Mouse (Mus musculus): Measurements from ENCODE around the gene Msantd1.

Gene Msantd1

DNA sequence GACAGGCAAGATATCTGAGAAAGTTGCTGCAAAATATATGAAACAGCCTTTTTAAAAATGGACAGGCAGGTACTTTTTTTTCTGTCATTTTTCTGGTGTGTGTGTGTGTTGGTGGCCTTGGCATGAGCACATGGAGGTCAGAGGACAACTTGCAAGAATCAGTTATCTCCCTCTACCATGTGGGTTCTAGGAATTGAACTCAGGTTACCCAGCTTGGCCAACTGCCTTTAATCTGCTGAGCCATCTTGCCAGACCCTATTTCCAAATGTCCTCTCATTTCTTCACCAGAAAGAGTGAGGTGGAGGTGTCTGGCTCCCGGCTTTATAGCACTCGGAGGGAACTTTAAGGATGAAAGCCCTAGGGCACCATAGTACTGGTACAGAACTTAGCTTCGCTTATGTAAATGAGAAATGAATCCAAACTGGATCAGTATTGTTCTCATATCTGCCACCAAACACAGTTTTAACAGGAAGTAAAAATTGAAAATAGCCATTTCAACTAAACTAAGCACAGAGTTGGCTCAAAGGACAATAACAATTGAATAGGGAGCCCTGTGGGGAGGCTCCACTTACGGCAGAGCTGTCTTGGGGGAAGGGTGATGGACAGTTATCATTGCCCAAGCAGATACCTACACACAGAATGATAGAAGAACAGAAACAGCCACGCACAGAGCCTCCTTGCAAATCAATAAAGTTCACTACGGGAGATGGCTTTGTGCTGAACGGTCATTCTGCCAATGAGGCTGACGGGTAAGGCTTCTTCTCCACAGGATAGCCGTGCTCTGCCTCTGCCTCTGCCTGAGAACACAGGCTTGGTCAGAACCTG, 22.6 kb downstream of the Msantd1 start:
- DNase-seq: no peak

- DNase-seq: no peak
These were observed 23.3 kb downstream of the Msantd1 start for GRCm38 (mm10) chr5:34931091-34931490.

- DNase-seq: no peak
These were observed 24.0 kb downstream of the Msantd1 start for GRCm38 (mm10) chr5:34931516-34932457.

- DNase-seq: no peak
These were observed 24.6 kb downstream of the Msantd1 start for GRCm38 (mm10) chr5:34932458-34932806.

GRCm38 (mm10) chr5:34933461-34933860, 25.6 kb downstream of the Msantd1 start:
- DNase-seq: no peak

GRCm38 (mm10) chr5:34941710-34942470, 34.1 kb downstream of the Msantd1 start:
- DNase-seq: no peak

DNA sequence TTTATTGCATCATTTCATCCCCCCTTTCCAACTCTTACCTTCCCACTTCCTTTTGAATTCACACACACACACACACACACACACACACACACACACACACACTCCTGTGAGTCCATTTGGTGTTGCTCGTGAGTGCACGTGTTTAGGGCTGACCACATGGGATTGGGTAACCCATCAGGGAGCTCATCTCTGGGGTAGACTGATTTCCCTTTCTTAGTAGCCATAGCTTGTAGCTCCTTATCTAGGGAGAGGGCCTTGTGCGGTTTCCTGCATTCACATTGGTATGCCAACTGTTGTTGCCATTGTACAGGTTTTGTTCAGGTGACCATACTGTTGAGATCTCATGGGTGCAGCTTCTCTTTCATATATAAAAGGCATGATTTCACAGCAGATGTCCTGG, 35.6 kb downstream of the Msantd1 start:
- DNase-seq: no peak

- peak; percentile 84 to 86 for DNase-seq
These were observed 41.3 kb downstream of the Msantd1 start, which contains the start of gene Rgs12 for GRCm38 (mm10) chr5:34948861-34949760. Rgs12 (plus strand) TSS chr5:34949445.

DNA sequence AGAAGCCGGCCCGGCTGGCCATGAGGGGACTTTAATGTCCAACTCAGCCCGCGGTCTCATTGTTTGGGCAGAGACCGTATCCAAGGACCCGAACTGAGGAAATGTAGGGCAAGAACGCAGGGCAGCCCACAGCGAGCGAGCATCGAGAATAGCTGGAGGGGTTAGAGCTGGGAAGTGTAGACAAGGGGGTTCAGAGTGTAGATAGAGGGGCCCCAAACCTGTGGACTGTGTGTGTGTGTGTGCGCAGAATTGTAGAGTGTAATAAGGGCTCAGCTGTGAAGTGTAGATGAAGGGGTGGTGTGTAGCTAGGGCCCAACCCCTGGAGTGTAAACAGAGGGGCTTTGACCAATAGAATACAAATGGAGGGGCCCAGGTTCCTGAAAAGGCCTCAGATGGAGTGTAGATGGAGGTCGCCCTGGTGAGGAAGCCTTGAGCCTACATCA, 42.0 kb downstream of the Msantd1 start:
- DNase-seq: peak in 1 of 2 experiments; percentile 17

- DNase-seq: no peak
These were observed 42.8 kb downstream of the Msantd1 start for GRCm38 (mm10) chr5:34950486-34951160.

GRCm38 (mm10) chr5:34951161-34951834, 43.5 kb downstream of the Msantd1 start:
- peak; percentile 50 to 61 for DNase-seq

DNA sequence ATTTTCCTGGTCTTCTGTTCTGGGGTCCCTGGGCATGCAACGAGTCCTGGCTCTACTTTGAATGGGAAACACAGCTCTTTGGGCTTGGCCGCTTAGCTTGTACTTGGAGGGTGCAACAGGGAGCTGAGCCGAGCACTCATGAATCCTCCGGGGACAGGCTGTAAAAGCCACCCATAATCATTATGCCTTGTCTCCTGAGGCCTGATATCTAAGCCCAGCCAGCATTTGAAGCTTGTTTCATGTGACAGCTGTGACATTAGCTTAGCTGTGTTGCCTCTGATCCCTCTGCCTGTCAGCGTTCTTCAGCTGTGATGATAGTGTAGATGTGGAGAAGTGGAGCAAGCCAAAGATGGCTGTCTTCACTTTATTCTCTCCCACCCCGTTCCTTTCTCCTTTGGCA, 46.7 kb downstream of the Msantd1 start:
- DNase-seq: no peak

GRCm38 (mm10) chr5:34955630-34956029, 47.8 kb downstream of the Msantd1 start:
- no peak for DNase-seq

DNA sequence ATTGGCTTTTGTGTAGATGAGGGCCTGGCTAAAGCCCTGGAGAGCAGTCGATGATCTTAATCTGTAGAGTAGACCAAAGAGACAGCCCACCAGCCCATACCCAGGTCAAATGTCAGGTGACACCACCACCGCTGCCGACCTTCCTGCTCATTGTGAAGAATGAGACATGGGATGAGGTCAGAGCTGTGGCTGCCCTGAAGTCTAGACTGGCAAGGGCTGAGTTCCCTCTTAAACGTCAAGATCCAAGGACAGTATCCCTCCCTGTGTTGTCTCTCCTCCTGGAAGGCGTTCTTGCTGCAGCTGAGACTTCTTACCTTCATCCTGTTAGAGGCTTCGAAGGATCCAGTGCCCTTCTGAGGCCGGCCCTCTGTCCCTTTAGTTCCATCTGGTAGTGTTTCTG, 48.3 kb downstream of the Msantd1 start:
- DNase-seq: no peak

DNA sequence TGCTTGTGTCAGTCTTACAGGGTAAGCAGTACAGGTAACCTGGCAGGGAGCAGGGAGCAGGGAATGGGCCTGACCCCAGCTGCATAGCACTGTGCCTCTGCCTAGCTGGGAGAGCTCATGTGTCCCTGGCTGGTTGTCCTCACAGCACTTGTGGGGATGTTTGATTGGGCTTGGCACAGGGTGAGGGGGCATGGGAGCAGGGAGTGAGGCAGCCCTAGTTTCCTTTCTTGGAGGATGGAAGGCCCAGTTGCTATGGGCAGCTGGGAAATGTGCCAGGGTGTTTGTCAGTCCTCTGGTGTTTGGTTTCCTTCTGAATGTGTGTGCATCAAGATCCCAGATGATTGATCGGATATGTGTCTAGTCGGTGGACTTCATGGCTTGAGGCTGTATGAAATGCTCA, 49.2 kb downstream of the Msantd1 start:
- no peak for DNase-seq

DNA sequence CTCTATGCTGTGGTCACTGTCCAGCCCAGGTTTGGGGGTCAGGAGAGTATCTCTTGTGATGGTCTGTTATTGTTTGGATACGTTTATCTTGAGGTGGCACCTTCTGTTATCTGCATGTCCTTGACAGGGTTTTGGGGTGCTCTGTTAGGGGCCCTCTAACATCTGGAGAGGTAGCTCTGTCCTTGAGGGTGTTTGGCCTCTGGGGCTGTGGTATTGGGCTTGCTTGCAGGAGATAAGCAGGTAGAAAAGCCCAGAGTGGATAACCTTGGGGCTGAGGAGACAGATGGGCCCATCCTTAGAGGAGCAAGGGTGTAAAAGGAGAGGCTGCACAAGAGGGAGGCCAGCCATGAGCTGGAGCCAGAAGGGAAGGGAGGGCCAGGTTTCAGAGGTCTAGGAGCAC, 52.2 kb downstream of the Msantd1 start:
- DNase-seq: no peak

- no peak for DNase-seq
These were observed 57.7 kb downstream of the Msantd1 start for GRCm38 (mm10) chr5:34965531-34965930.

GRCm38 (mm10) chr5:34968386-34968785, 60.6 kb downstream of the Msantd1 start:
- no peak for DNase-seq

DNA sequence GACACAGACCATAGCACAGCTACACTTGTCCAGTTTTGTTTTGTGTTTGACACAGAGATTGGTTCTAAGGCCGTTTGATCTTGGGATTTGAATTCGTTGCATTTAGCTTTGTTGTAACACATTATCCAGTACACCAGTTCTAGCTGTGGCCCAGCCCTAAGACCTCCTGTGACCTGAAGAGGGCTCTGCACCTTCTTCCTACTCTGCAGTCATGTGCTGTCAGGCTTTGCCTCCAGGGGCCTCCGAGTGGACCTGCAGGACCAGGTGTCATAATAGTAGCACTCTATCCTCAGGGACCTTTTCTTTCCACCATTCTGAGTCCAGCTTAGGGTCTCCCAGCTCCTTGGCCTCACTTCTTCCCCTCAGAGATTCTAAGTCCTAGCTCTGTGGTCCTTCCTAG, 64.7 kb downstream of the Msantd1 start:
- no peak for DNase-seq

Measured in kidney, adult 8-10 months (tissue).